Mouse (Mus musculus): ENCODE results near the gene Izumo2. TPM values are rescaled to one million over a fixed set of nuclear protein-coding genes. Genes with fewer than 3 reads are reported as not detected.

Gene Izumo2
- polyA plus RNA-seq, 1 experiment from 2014 or later = not detected

GRCm38 (mm10) chr7:44768129-44768528 lies 59.6 kb downstream of the Izumo2 start:
- WGBS = 86% methylated on average over 5 of the region's 5 CpGs
- H3K4me2 ChIP-seq = no peak overlapping the region
- no peaks in the 10 kb centered on the region for H3K27me3 ChIP-seq
- H3K4me3 ChIP-seq (replicated peaks) = no peak overlapping the region
- no peaks in the 10 kb centered on the region for H3K9me3 ChIP-seq
- peaks cover 88% of the 10 kb centered on the region for H3K36me3 ChIP-seq
- H3K4me1 ChIP-seq (replicated peaks) = no peaks in the 10 kb centered on the region
- H3K27ac ChIP-seq = no peak overlapping the region
- no peak for ATAC-seq (ENCODE audit: insufficient number of reproducible peaks, insufficient read depth, low FRiP score, low TSS enrichment, low read depth)
- no peak overlapping the region for H3K9ac ChIP-seq (replicated peaks)

Other genes starting within 250 kb of the Izumo2 start
- gene Aspdh, start 243.4 kb upstream of the Izumo2 start, polyA plus RNA-seq (2016; fragmentation: Nextera tagmentation; extraction: Ambion mirVana) = 0.56 TPM in 1 of 2 replicates, not detected in the other
- 72.9 and 76.5 TPM in 2 replicates for gene Josd2, start 240.8 kb upstream of the Izumo2 start, polyA plus RNA-seq (2016; fragmentation: Nextera tagmentation; extraction: Ambion mirVana)
- 93.6 and 111 TPM in 2 replicates for gene Emc10, start 212.2 kb upstream of the Izumo2 start, polyA plus RNA-seq (2016; fragmentation: Nextera tagmentation; extraction: Ambion mirVana)
- 19.0 and 27.5 TPM in 2 replicates for gene Fam71e1, start 212.2 kb upstream of the Izumo2 start, polyA plus RNA-seq (2016; fragmentation: Nextera tagmentation; extraction: Ambion mirVana)
- 0.09 and 0.13 TPM in 2 replicates for gene Mybpc2, start 184.1 kb upstream of the Izumo2 start, polyA plus RNA-seq (2016; fragmentation: Nextera tagmentation; extraction: Ambion mirVana)
- 0.22 and 0.34 TPM in 2 replicates for gene Spib, start 176.7 kb upstream of the Izumo2 start, polyA plus RNA-seq (2016; fragmentation: Nextera tagmentation; extraction: Ambion mirVana)
- gene Pold1, start 159.9 kb upstream of the Izumo2 start, polyA plus RNA-seq (2016; fragmentation: Nextera tagmentation; extraction: Ambion mirVana) = 132 and 140 TPM in 2 replicates
- 70.7 and 72.0 TPM in 2 replicates for gene Nr1h2, start 154.8 kb upstream of the Izumo2 start, polyA plus RNA-seq (2016; fragmentation: Nextera tagmentation; extraction: Ambion mirVana)
- gene Napsa, start 136.4 kb upstream of the Izumo2 start, polyA plus RNA-seq (2016; fragmentation: Nextera tagmentation; extraction: Ambion mirVana) = 0.83 and 1.4 TPM in 2 replicates
- gene Kcnc3, start 118.1 kb upstream of the Izumo2 start, polyA plus RNA-seq (2016; fragmentation: Nextera tagmentation; extraction: Ambion mirVana) = 0.37 and 0.49 TPM in 2 replicates
- gene Myh14, start 37.9 kb upstream of the Izumo2 start, polyA plus RNA-seq (2016; fragmentation: Nextera tagmentation; extraction: Ambion mirVana) = 3.2 and 4.2 TPM in 2 replicates
- gene Vrk3, start 39.7 kb downstream of the Izumo2 start, polyA plus RNA-seq (2016; fragmentation: Nextera tagmentation; extraction: Ambion mirVana) = 36.2 and 36.8 TPM in 2 replicates
- gene Zfp473, start 42.3 kb downstream of the Izumo2 start, polyA plus RNA-seq (2016; fragmentation: Nextera tagmentation; extraction: Ambion mirVana) = 2.6 and 3.3 TPM in 2 replicates
- 105 and 114 TPM in 2 replicates for gene Nup62, start 107.3 kb downstream of the Izumo2 start, polyA plus RNA-seq (2016; fragmentation: Nextera tagmentation; extraction: Ambion mirVana)
- 1.5 and 2.5 TPM in 2 replicates for gene Il4i1, start 107.6 kb downstream of the Izumo2 start, polyA plus RNA-seq (2016; fragmentation: Nextera tagmentation; extraction: Ambion mirVana)
- 3.7 and 4.1 TPM in 2 replicates for gene Atf5, start 107.9 kb downstream of the Izumo2 start, polyA plus RNA-seq (2016; fragmentation: Nextera tagmentation; extraction: Ambion mirVana)
- 106 and 110 TPM in 2 replicates for gene Akt1s1, start 140.2 kb downstream of the Izumo2 start, polyA plus RNA-seq (2016; fragmentation: Nextera tagmentation; extraction: Ambion mirVana)
- 84.7 and 96.2 TPM in 2 replicates for gene Tbc1d17, start 140.3 kb downstream of the Izumo2 start, polyA plus RNA-seq (2016; fragmentation: Nextera tagmentation; extraction: Ambion mirVana)
- 35.5 and 37.3 TPM in 2 replicates for gene Pnkp, start 148.4 kb downstream of the Izumo2 start, polyA plus RNA-seq (2016; fragmentation: Nextera tagmentation; extraction: Ambion mirVana)
- gene Ptov1, start 161.0 kb downstream of the Izumo2 start, polyA plus RNA-seq (2016; fragmentation: Nextera tagmentation; extraction: Ambion mirVana) = 615 and 666 TPM in 2 replicates
- 116 and 127 TPM in 2 replicates for gene Med25, start 184.0 kb downstream of the Izumo2 start, polyA plus RNA-seq (2016; fragmentation: Nextera tagmentation; extraction: Ambion mirVana)
- 21.6 and 24.8 TPM in 2 replicates for gene Fuz, start 187.3 kb downstream of the Izumo2 start, polyA plus RNA-seq (2016; fragmentation: Nextera tagmentation; extraction: Ambion mirVana)
- 74.2 and 77.6 TPM in 2 replicates for gene Ap2a1, start 220.8 kb downstream of the Izumo2 start, polyA plus RNA-seq (2016; fragmentation: Nextera tagmentation; extraction: Ambion mirVana)
- 0.11 TPM in 1 of 2 replicates, not detected in the other for gene Tsks, start 234.5 kb downstream of the Izumo2 start, polyA plus RNA-seq (2016; fragmentation: Nextera tagmentation; extraction: Ambion mirVana)

Measured in limb, embryonic 12.5 days (tissue).